Mouse (Mus musculus) small intestine, adult 2 months (tissue): ENCODE results near the gene Alg3.

Experiments
- CTCF ChIP-seq: fragments of 200-500 bp; IDR thresholded peaks from 2 replicates; pipeline ENCODE4 v1.5.1; 2012; ENCODE audit warnings: low read depth, mild to moderate bottlenecking, control low read depth, inconsistent platforms, low read length, moderate library complexity, mixed read lengths; ENCODE audit not compliant: insufficient replicate concordance, insufficient read length; ENCODE audit errors: extremely low read depth
- POLR2A ChIP-seq: fragments of 200-500 bp; IDR thresholded peaks from 2 replicates; pipeline ENCODE4 v1.6.1; 2012; ENCODE audit warnings: low read depth, mild to moderate bottlenecking, control low read depth, inconsistent platforms, low read length, moderate library complexity

DNA sequence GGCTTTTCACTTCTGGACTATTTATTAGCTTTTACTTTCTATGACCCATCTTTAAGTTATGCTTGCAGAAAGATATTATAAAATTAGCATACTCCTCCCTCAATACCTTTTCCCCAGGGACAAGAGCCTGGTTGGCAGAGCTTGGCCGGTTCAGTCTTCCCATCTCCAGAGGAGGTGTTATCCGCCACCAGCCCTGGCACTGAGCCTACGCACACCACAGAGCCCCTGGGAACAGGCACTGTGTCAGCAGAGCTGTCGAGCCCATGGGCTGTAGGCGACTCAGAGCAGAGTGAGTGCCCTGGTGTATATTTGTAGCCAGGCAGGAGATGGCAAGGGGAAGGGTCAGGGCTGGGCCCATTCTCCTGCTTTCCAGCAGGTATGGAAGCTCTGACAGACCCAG lies 11.0 kb downstream of the Alg3 start:
- TF ChIP-seq CTCF = no peak
- TF ChIP-seq POLR2A = no peak
